Mouse (Mus musculus) adrenal gland, postnatal 14 days (tissue): ENCODE results near the gene Tyrp1. TPM values are rescaled to one million over a fixed set of nuclear protein-coding genes. Genes with fewer than 3 reads are reported as not detected.

Experiments used
- DNase-seq: peaks from one replicate; pipeline ENCODE4 v3.0.0; 2021; ENCODE audit warnings: mixed read lengths
- total RNA-seq: library from RNA; stranded (reverse); gene quantifications from 2 replicates; pipeline ENCODE4 v1.2.3, GENCODE M21; 2021

Tyrp1 gene
- total RNA-seq, 1 experiment from 2014 or later, result not detected

DNA sequence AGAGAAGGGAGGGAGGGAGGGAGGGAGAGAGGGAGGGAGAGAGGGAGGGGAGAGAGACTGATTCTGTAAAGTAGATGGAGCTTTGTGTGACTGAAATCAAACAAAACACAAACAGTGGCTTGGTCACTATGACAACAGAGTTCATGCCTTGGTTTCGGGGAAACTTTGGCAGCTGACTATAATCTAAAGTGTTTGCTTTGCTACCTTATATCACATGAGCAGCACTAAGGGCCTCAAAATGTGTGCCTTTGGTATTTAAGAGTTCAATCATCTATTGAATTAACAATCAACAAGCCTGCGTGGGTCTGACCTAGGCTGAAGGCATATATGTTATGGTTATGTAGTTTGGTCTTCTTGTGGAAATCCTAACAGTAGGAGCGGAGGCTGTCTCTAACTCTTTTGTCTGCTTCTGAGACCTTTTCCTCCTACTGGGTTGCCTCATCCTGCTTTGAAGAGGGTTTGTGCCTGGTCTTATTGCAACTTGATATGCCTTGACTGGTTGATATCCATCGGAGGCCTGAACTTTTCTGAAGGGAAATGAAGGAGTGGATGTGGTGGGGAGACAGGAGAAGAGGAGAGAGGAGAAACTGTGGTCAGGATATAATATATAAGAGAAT lies 61.5 kb downstream of the Tyrp1 start:
- DNase-seq, result no peak

Other genes with a start within 250 kb of the Tyrp1 start
- 6.9 and 8.2 TPM in 2 replicates for gene Lurap1l, start 76.5 kb downstream of the Tyrp1 start, total RNA-seq